Mouse (Mus musculus): ENCODE results near the gene Esm1. TPM values are rescaled to one million over a fixed set of nuclear protein-coding genes. Genes with fewer than 3 reads are reported as not detected.

Esm1 gene
- polyA plus RNA-seq, 1 experiment from 2014 or later: 2.6 TPM

DNA sequence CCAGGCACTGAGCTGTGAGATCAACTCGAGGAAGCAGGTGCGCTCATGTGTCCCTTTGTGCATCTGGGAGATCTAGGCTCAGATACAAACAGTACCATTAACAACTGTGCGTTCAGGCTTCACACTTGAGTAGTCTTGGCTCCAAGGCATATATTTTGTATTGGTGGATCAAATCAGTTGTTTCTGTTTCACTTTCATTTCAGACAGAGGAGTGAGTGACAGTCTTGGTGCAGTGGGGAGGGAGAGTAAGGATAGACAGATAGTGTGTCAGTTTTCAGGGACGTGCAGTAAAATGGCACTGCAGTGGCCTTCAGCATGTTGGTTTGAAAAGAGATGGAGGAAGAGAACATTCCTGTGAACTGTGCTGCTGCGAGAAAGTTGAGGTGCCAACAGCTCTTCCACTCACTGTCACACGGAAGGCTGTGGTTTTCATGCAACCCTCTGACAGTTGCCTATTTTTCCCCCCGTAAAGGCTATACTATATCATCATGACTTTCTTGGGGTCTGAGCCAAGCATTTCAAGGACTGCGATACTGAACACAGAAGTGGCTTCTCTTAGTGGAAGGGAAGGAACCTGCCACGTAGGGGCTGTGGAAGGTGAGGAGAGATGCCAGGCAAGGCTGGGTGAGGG, 11.5 kb upstream of the Esm1 start:
- no peaks in the 10 kb centered on the region for H3K27me3 ChIP-seq (ENCODE audit: control insufficient read depth, insufficient read depth, low read length)
- no peaks in the 10 kb centered on the region for H3K36me3 ChIP-seq (ENCODE audit: control insufficient read depth, insufficient read depth, low read length)
- H3K4me3 ChIP-seq (ENCODE audit: low read depth, low read length): no peak overlapping the region
- H3K4me2 ChIP-seq (ENCODE audit: low read depth, severe bottlenecking): no peak overlapping the region
- ATAC-seq (ENCODE audit: insufficient number of reproducible peaks, low FRiP score, low TSS enrichment, low read depth): no peak
- H3K27ac ChIP-seq (replicated peaks; ENCODE audit: low read depth, low read length): no peak overlapping the region
- H3K4me1 ChIP-seq (ENCODE audit: control insufficient read depth, insufficient read depth, low read length): no peaks in the 10 kb centered on the region; the same call in 1 of the 2 replicates
- no peak overlapping the region for H3K9ac ChIP-seq (ENCODE audit: low read length)
- DNase-seq (ENCODE audit: low spot score): no peak
- 90% methylated on average over 9 of the region's 9 CpGs for WGBS
- no peaks in the 10 kb centered on the region for H3K9me3 ChIP-seq (ENCODE audit: control insufficient read depth, low read length)

DNA sequence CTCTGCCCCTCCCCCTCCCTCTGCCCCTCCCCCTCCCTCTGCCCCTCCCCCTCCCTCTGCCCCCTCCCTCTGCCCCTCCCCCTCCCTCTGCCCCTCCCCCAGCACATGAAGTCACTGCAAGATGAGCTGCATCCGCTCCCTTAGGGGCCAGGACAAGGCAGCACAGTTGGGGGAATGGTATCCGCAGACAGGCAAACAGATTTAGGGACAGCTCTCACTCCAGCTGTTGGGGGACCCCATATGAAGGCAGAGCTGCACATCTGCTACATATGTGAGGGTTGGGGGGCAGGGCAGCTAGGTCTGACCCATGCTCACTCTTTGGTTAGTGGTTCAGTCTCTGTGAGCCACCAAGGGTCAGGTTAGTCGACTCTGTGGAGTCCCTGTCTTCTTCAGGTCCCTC, 10.1 kb upstream of the Esm1 start:
- Histone ChIP-seq H3K4me3 (ENCODE audit: low read depth, low read length) (no peak overlapping the region), H3K9me3 (ENCODE audit: control insufficient read depth, low read length) (no peaks in the 10 kb centered on the region), H3K27me3 (ENCODE audit: control insufficient read depth, insufficient read depth, low read length) (no peaks in the 10 kb centered on the region), H3K9ac (ENCODE audit: low read length) (no peak overlapping the region), H3K36me3 (ENCODE audit: control insufficient read depth, insufficient read depth, low read length) (no peaks in the 10 kb centered on the region), H3K4me1 (ENCODE audit: control insufficient read depth, insufficient read depth, low read length) (no peaks in the 10 kb centered on the region; the same call in 1 of the 2 replicates), H3K4me2 (ENCODE audit: low read depth, severe bottlenecking) (no peak overlapping the region), H3K27ac (replicated peaks; ENCODE audit: low read depth, low read length) (no peak overlapping the region)
- ATAC-seq (ENCODE audit: insufficient number of reproducible peaks, low FRiP score, low TSS enrichment, low read depth) (peak; percentile 47; the same call in 1 of the 2 replicates), DNase-seq (ENCODE audit: low spot score) (no peak)
- WGBS: 68% methylated on average over 3 of the region's 3 CpGs

DNA sequence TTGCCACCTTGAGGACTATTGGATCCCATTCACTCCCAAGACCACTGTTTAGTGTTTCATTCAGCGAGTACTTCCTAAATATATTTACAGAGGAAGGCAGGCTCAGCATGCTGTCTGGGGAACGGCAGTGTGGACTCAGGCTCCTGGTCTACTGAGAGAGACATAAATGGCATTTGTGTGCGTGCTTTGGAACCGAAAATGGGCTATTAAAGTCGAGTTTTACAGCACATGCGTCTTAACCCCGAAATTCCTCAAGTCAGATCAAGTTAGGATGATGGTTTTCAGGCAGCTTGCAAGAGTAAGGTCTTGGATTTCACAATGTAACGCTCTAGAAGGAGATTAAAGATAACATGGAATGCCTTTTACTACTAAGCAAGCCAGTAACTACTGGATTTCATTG, 8.7 kb upstream of the Esm1 start:
- Histone ChIP-seq H3K4me2 (ENCODE audit: low read depth, severe bottlenecking) (no peak overlapping the region), H3K9me3 (ENCODE audit: control insufficient read depth, low read length) (no peaks in the 10 kb centered on the region), H3K36me3 (ENCODE audit: control insufficient read depth, insufficient read depth, low read length) (no peaks in the 10 kb centered on the region), H3K4me1 (ENCODE audit: control insufficient read depth, insufficient read depth, low read length) (no peaks in the 10 kb centered on the region; the same call in 1 of the 2 replicates), H3K27me3 (ENCODE audit: control insufficient read depth, insufficient read depth, low read length) (no peaks in the 10 kb centered on the region), H3K4me3 (ENCODE audit: low read depth, low read length) (no peak overlapping the region), H3K9ac (ENCODE audit: low read length) (no peak overlapping the region), H3K27ac (replicated peaks; ENCODE audit: low read depth, low read length) (no peak overlapping the region)
- DNase-seq (ENCODE audit: low spot score): peak; percentile 57
- ATAC-seq (ENCODE audit: insufficient number of reproducible peaks, low FRiP score, low TSS enrichment, low read depth): no peak
- 32% methylated on average over 8 of the region's 8 CpGs for WGBS

DNA sequence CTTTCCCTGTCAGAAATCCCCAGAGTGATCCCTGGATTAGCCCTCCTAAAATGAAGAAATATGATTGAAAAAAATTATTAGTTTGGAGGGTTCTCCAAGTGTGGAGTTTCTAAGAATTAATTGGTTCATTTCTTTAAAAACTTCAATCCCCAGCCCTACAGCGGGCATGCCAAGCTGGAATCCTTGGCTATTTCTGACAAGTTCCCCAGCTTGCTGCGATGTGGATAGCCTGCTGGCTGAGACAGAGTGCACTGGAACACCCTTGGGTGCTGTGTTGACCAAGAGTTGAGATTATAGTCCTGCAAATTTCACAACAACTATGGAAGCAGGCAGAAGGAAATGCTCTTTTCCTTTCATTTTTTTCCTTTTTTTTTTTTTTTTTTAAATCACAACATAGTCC, 7.8 kb upstream of the Esm1 start:
- no peak overlapping the region for H3K27ac ChIP-seq (replicated peaks; ENCODE audit: low read depth, low read length)
- H3K36me3 ChIP-seq (ENCODE audit: control insufficient read depth, insufficient read depth, low read length): no peaks in the 10 kb centered on the region
- no peak overlapping the region for H3K4me2 ChIP-seq (ENCODE audit: low read depth, severe bottlenecking)
- no peak overlapping the region for H3K9ac ChIP-seq (ENCODE audit: low read length)
- WGBS: 94% methylated on average over 2 of the region's 2 CpGs
- no peaks in the 10 kb centered on the region for H3K27me3 ChIP-seq (ENCODE audit: control insufficient read depth, insufficient read depth, low read length)
- ATAC-seq (ENCODE audit: insufficient number of reproducible peaks, low FRiP score, low TSS enrichment, low read depth): no peak
- DNase-seq (ENCODE audit: low spot score): no peak
- no peaks in the 10 kb centered on the region; the same call in 1 of the 2 replicates for H3K4me1 ChIP-seq (ENCODE audit: control insufficient read depth, insufficient read depth, low read length)
- H3K9me3 ChIP-seq (ENCODE audit: control insufficient read depth, low read length): no peaks in the 10 kb centered on the region
- H3K4me3 ChIP-seq (ENCODE audit: low read depth, low read length): no peak overlapping the region

DNA sequence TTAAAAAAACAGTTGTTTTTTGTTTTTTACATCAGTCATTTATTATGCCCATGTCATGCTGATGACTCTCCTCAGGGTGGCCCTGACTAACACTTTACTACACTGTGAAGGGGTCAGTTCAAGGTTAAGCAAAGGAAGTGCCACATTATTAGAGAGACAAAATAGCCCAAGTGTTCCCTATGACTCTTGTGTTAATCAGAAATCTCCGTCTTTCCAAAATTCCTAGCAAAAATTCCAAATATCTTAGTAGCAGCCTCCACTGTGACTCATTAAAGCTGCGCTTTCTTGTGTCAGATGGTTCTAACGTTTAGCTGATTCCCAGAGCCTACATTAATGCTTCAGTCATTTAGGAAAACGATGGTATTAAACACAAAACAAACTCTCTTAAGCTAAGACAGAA, 7.3 kb upstream of the Esm1 start:
- Histone ChIP-seq H3K9me3 (ENCODE audit: control insufficient read depth, low read length) (no peaks in the 10 kb centered on the region), H3K4me3 (ENCODE audit: low read depth, low read length) (no peak overlapping the region), H3K27ac (replicated peaks; ENCODE audit: low read depth, low read length) (no peak overlapping the region), H3K27me3 (ENCODE audit: control insufficient read depth, insufficient read depth, low read length) (no peaks in the 10 kb centered on the region), H3K4me2 (ENCODE audit: low read depth, severe bottlenecking) (no peak overlapping the region), H3K4me1 (ENCODE audit: control insufficient read depth, insufficient read depth, low read length) (no peaks in the 10 kb centered on the region; the same call in 1 of the 2 replicates), H3K9ac (ENCODE audit: low read length) (no peak overlapping the region), H3K36me3 (ENCODE audit: control insufficient read depth, insufficient read depth, low read length) (no peaks in the 10 kb centered on the region)
- 50% methylated on average over 4 of the region's 4 CpGs for WGBS
- ATAC-seq (ENCODE audit: insufficient number of reproducible peaks, low FRiP score, low TSS enrichment, low read depth) (no peak), DNase-seq (ENCODE audit: low spot score) (no peak)

DNA sequence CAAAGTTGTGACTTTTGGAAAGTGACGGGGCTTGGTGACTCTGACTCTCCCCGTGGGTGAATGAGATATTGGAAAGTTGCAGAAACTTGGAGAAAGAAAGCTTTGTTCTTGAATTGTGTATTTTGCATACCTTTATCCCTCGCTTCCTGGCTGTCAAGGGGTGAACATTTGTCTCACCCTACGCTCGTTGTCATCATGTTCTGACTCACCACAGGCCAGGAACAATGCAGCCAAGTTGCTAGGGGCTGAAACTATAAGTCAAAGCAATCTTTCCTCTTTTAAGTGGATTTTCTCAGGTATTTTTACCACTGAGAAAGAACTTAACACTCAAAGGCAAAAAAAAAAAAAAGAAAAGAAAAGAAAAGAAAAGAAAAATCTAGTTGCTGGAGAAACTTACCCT, 6.3 kb upstream of the Esm1 start:
- Histone ChIP-seq H3K27ac (replicated peaks; ENCODE audit: low read depth, low read length) (no peak overlapping the region), H3K27me3 (ENCODE audit: control insufficient read depth, insufficient read depth, low read length) (no peaks in the 10 kb centered on the region), H3K4me2 (ENCODE audit: low read depth, severe bottlenecking) (no peak overlapping the region), H3K4me1 (ENCODE audit: control insufficient read depth, insufficient read depth, low read length) (no peaks in the 10 kb centered on the region; the same call in 1 of the 2 replicates), H3K36me3 (ENCODE audit: control insufficient read depth, insufficient read depth, low read length) (no peaks in the 10 kb centered on the region), H3K9me3 (ENCODE audit: control insufficient read depth, low read length) (no peaks in the 10 kb centered on the region), H3K9ac (ENCODE audit: low read length) (no peak overlapping the region), H3K4me3 (ENCODE audit: low read depth, low read length) (no peak overlapping the region)
- no peak for ATAC-seq (ENCODE audit: insufficient number of reproducible peaks, low FRiP score, low TSS enrichment, low read depth)
- DNase-seq (ENCODE audit: low spot score): no peak
- WGBS: 74% methylated on average over 5 of the region's 5 CpGs

DNA sequence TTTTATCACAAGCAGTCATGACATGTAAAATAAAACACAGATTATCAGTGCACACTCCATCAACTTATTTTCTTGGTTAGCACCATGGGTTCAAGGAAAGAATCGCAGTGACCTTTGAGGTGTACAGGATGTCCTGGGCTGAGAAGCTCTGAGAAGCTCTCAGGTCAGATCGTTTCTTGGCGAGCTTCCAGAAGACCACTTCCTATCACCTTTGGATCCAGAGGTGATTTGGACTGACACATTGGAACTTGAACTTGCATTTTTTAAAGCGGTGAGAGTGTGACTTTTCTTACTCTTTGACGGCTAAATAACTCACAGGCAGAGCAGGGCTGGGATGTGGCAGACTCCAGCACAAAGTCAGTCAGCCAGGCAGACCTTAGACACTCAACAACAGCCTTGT, 4.1 kb upstream of the Esm1 start:
- Histone ChIP-seq H3K9ac (ENCODE audit: low read length) (no peak overlapping the region), H3K4me3 (ENCODE audit: low read depth, low read length) (no peak overlapping the region), H3K27ac (replicated peaks; ENCODE audit: low read depth, low read length) (no peak overlapping the region), H3K4me1 (ENCODE audit: control insufficient read depth, insufficient read depth, low read length) (peaks cover 6% of the 10 kb centered on the region), H3K9me3 (ENCODE audit: control insufficient read depth, low read length) (no peaks in the 10 kb centered on the region), H3K36me3 (ENCODE audit: control insufficient read depth, insufficient read depth, low read length) (no peaks in the 10 kb centered on the region), H3K27me3 (ENCODE audit: control insufficient read depth, insufficient read depth, low read length) (no peaks in the 10 kb centered on the region), H3K4me2 (ENCODE audit: low read depth, severe bottlenecking) (no peak overlapping the region)
- no peak for DNase-seq (ENCODE audit: low spot score)
- WGBS: 86% methylated on average over 5 of the region's 5 CpGs
- ATAC-seq (ENCODE audit: insufficient number of reproducible peaks, low FRiP score, low TSS enrichment, low read depth): no peak

DNA sequence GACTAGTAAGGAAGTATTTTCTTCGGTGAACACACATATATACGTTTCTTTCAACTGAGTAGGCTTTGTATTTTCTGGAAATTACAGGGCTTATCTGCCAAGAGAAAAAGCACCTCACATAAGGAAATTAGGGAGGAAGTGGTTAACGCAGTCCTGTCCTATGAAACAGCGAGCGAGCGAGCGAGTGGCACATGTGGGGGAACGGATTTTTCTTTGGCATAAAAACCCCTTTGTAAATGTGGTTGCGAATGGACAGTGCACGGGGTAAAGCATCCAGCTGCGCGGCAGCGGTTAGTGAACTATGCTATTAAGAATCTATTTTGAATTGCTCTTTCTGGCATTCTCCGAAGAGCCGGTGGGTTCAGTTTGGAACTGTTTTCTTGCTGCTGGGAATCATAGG, 1.9 kb downstream of the Esm1 start:
- ATAC-seq (ENCODE audit: insufficient number of reproducible peaks, low FRiP score, low TSS enrichment, low read depth) (no peak), DNase-seq (ENCODE audit: low spot score) (no peak)
- Histone ChIP-seq H3K4me1 (ENCODE audit: control insufficient read depth, insufficient read depth, low read length) (peaks cover 6% of the 10 kb centered on the region; the same call in 1 of the 2 replicates), H3K9me3 (ENCODE audit: control insufficient read depth, low read length) (no peaks in the 10 kb centered on the region), H3K9ac (ENCODE audit: low read length) (no peak overlapping the region), H3K4me2 (ENCODE audit: low read depth, severe bottlenecking) (no peak overlapping the region), H3K27ac (replicated peaks; ENCODE audit: low read depth, low read length) (no peak overlapping the region), H3K4me3 (ENCODE audit: low read depth, low read length) (no peak overlapping the region), H3K27me3 (ENCODE audit: control insufficient read depth, insufficient read depth, low read length) (no peaks in the 10 kb centered on the region), H3K36me3 (ENCODE audit: control insufficient read depth, insufficient read depth, low read length) (no peaks in the 10 kb centered on the region)
- WGBS: 54% methylated on average over 15 of the region's 15 CpGs

DNA sequence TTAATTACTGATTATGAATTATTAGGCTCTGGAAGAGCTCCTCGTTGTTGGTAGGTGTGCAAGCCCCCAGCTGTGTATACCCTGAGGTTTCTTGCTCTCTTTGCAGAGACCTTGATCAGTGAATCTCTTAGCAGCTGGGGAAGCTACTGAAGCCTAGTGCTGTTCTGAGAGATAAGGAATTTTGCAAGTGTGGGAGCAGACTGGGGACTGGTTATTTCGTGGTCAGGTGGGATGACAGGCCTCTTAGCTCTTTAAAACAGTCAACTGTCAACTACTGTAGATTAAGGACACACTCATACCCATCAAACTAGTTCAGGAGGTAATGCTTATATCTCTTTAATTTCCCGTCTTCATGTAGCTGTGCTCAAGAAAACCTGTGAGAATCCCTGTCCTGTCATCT, 2.9 kb downstream of the Esm1 start:
- Histone ChIP-seq H3K27ac (replicated peaks; ENCODE audit: low read depth, low read length) (no peak overlapping the region), H3K27me3 (ENCODE audit: control insufficient read depth, insufficient read depth, low read length) (no peaks in the 10 kb centered on the region), H3K9me3 (ENCODE audit: control insufficient read depth, low read length) (no peaks in the 10 kb centered on the region), H3K36me3 (ENCODE audit: control insufficient read depth, insufficient read depth, low read length) (no peaks in the 10 kb centered on the region), H3K4me3 (ENCODE audit: low read depth, low read length) (no peak overlapping the region), H3K4me2 (ENCODE audit: low read depth, severe bottlenecking) (no peak overlapping the region), H3K9ac (ENCODE audit: low read length) (no peak overlapping the region), H3K4me1 (ENCODE audit: control insufficient read depth, insufficient read depth, low read length) (peaks cover 6% of the 10 kb centered on the region; the same call in 1 of the 2 replicates)
- 68% methylated on average over 3 of the region's 3 CpGs for WGBS
- DNase-seq (ENCODE audit: low spot score) (no peak), ATAC-seq (ENCODE audit: insufficient number of reproducible peaks, low FRiP score, low TSS enrichment, low read depth) (no peak)

Data from limb, embryonic 11.5 days (tissue).